Mouse (Mus musculus) left cerebral cortex, postnatal 25 days (tissue): ENCODE measurements around the gene Zfp319. TPM values are rescaled to one million over a fixed set of nuclear protein-coding genes. Genes with fewer than 3 reads are reported as not detected.

ENCODE experiments used
- DNase-seq, 2 experiments: peaks; one replicate each; pipeline ENCODE4 v3.0.0; 2022; ENCODE audit warnings: low spot score in 2 of 2, mixed read lengths in 1 of 2
- intact Hi-C: fragments of 180-260 bp; cut with DNase I; formaldehyde crosslinking; loops from one replicate; pipeline ENCODE4 v1.15.1; 2025
- total RNA-seq, 2 experiments: library from RNA; stranded (reverse); gene quantifications; 2 replicates each; pipeline ENCODE4 v1.2.3; 2021

Zfp319 gene
- total RNA-seq, 2 experiments from 2014 or later, result 15.0 to 17.5 TPM

DNA sequence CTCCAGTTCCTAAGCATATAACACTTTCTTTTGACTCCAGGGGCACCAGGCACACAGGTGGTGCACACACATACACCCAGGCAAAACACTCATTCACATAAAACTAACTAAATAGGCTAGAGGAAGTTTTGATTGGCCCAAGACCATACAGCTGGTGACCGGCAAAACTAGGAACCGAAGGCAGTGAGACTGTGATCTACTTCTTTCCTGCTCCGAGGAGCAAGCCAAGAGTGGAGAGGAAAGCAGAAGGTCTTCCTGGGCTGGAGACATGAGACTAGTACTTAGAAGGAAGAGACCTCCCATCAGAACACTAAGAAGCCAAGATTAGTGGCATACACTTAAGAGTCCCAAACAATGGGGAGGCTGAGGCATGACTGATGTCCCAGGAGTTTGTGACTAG is 8.5 kb downstream of the Zfp319 start:
- no peak for DNase-seq
- intact Hi-C loops, result no loop called here

DNA sequence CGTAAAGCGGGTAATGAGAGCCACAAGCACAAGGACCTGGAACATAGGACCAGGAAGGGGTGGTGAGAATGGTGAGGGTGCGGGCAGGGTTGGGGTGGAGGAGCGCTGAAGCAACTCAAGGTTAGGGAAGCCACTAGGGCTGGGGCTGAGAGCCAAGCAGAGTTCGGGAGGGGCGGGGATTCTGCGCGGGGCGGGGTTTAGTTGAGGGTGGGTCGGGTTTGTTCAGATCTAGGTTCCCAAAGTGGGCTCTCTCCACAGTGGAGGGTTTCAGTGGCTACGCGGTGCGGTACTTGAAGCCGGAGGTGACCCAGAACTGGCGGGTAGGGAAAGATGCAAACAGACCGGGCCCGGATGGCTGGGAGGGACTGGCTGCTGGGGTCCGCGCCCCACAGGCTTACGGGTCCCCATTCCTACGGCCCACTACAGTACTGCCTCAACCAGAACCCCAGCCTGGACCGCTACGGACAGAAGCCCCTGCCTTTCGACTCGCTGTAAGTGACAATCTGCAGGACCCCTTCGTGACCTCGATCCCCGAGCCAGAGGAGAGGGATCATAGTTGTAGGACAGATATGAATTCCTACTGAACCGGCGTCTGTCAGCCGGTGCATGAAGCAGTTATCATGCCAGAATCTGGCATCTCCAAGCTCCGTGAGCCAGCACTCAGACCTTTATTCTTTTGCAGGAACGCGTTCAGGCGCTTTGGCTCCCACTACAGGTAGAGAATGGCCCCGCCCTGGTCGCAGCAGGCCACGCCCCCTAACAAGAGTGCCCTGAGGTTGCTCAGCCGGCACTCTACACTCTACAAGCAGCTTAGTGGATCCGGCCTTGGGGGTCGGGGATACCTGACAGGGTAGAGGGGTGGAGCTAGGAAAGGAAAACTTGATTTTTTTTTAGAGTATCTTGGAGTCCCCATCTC is 11.3 kb downstream of the Zfp319 start:
- DNase-seq, result peak; percentile 17 to 34
- intact Hi-C loops, result no loop called here

DNA sequence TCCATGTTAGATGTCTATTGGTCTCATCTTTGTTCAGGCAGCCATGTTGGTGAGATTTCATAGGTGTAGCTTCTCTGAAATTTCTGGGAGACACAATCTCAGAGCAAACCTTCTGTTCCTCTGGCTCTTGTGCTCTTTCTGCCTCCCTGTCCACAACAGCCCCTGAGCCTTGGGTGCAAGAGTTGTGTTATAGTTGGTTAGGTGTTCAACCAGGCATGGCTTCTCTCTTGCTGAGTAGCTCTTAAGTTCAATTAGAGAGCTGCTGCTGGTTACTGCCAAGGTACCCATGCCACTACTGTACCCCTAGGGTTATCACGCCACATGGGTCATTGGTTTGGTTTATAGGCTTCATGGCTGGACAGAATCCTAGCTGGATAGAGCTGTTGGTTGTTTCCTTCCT is 16.4 kb downstream of the Zfp319 start:
- no peak for DNase-seq
- intact Hi-C loops, result no loop called here

DNA sequence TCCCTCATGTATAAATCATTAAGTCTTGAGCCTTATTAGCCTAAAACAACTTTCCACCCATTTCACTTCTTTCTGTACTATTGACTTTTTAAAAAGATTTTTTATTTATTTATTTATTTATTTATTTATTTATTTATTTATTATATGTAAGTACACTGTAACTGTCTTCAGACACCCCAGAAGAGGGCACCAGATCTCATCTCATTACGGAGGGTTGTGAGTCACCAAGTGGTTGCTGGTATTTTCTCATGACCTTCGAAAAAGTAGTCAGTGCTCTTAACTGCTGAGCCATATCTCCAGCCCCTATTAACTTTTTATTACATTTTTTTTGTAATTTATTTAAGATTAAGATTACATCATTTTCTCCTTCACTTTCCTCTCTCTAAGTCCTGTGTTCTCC is 17.0 kb downstream of the Zfp319 start:
- DNase-seq, result no peak
- intact Hi-C loops, result no loop called here

DNA sequence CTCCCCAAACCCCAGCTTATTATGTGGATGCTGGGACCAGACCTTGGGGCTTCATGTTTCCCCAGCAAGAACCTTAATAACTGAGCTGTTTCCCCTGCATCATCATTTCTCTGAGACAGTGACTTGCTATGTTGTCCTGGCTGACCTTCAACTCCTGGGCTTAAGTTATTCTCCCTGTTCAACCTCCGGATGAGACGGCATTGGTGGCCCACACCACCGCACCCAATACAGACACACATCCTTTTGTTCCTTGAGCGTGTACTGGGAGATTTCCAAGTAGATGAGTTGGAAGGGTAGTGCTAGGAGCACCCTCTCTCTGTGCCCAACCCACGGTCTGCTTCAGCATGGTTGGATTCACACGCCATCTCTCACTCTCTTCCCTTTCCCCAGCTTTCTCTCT is 17.9 kb downstream of the Zfp319 start:
- DNase-seq, result no peak
- intact Hi-C loops, result no loop called here

DNA sequence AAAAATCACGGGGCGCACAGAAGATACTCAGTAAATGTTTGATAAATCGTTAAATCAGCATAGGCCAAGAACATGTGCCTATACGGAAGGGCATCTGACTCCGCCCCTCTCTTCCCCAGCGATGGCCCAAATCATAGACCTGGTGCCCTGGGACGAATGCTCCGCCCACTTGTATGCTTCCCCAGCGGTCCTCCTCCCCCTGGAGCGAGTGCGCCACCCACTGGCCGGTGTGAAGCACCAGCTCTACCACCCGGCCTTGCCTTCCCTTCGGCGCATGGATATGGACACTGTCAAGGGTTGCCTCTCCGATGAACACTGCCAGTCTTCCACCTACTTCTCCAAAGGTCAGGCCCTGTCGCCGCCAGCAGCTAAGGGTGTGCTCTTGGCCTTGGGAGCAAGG is 18.9 kb downstream of the Zfp319 start:
- no peak for DNase-seq
- intact Hi-C loops, result no loop called here

DNA sequence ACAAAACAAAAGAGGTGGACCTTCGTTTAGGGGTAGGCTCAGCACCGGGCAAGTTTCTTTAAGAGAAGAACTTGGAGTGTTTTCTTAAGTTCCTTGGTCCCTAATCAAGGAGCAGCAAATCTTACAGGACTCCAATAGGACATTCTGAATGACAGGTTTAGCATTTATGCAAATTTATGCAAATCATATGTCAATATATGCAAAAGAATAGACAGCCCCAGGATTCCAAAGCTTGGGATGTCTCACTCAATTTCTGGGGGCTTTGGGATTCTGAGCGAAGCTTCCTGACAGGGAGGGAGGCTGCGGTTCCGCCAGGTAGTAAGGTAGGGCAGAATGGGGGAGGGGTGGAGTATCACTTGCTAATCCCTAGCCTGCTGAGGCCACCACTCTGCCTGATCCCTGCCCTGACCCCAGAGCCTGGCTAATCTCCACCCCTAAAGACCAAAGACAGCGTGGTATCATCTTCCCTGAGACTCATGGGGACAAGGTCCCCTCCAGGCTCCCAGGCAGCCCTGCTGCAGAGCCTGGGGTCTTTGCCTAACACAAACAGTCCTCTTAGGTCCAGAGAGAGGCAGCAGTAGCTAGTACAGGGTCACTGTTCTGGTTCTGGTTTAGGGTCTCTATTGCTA is 21.3 kb downstream of the Zfp319 start, which contains the start of gene Tepp:
Gene Tepp, plus strand, starts transcription at position 225 of the 629 bp plus-strand sequence.
- intact Hi-C loops, result no loop called here
- DNase-seq, result no peak

DNA sequence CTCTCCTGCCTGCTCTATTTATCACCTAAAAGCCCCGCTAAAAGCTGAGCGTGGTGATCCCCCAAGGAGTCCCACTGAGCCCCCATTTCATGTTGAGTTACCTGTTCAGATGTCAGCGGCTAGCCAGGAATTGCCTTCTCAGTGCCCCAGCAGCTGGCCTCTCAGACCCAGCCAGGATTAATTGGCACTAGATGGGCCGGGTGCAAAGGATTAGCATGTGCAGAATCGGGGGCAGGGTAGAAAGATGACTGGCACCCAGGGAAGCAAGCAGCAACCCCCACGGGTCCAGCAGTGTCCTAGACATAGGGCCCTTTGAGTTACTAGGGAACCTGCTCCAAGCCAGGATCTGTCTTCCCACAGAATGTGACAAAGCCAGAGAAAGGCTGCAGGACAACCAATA is 25.3 kb downstream of the Zfp319 start, which contains the start of gene Cngb1:
Gene Cngb1, minus strand, starts transcription at position 155 of the 400 bp plus-strand sequence.
- intact Hi-C loops, result no loop called here
- no peak for DNase-seq

DNA sequence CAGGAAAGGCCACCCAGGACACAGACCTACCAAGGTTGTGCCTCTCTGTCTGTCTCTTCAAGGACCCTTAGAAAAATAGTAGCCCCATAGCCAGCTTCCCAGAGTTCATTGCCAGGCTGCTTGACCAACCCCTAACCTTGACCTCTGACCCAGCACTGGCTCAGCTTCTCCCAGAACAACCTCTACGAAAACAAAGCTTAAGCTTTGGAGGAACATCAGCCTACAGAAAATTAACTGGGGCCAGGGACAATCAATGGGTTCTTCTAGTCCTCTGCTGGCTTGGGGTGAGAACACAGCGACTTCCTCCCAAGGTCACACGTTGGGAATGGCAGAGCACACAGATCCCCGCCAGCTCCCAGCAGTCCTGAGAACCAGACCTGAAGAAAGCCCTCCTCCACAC is 26.2 kb downstream of the Zfp319 start:
- DNase-seq, result no peak
- intact Hi-C loops, result no loop called here

DNA sequence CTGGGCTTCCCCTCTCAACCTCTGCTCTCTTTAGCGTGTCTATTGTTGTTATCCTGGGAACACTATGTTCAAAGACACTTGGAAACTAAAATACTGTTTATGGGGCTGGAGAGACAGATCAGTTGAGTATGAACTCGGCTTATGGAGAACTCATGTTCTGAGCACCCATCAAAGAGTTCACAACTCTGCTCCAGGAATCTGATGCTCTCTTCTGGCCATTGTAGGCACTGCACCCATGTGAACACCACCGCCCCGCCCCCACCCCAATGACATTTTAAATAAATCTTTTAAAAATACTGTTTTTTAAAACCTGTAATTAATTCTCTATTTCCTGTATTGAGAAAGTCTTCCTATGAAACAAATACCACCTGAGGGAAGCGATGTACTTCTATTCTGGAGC is 29.3 kb downstream of the Zfp319 start:
- intact Hi-C loops, result loop anchor here (1.0 kb wide), 1 partner anchor 48 kb away; no protein-coding TSS in a partner anchor
- DNase-seq, result peak in 1 of 2 experiments; percentile 22

- DNase-seq, result no peak
- intact Hi-C loops, result no loop called here
Observed at GRCm38 (mm10) chr8:95293891-95294290, 37.9 kb downstream of the Zfp319 start.

DNA sequence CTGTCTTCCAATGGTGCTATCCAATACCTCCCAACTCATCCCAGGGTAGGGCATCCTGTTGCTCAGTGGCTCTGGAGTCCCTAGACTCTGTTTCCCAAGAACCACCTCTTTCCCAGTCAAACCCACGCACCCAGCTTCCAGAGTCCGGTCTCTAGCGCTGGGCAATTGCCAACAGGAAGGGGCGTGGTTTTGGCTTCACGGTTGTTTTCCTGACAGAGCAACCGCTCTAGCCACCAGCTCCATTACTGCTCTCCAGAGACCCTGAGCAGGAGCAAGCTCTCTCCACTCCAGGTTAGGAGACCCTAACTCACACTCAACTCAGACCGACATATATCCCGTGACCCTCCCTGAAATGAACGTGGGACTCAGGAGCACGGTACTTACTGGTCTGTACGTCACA is 38.6 kb downstream of the Zfp319 start:
- intact Hi-C loops, result no loop called here
- no peak for DNase-seq

DNA sequence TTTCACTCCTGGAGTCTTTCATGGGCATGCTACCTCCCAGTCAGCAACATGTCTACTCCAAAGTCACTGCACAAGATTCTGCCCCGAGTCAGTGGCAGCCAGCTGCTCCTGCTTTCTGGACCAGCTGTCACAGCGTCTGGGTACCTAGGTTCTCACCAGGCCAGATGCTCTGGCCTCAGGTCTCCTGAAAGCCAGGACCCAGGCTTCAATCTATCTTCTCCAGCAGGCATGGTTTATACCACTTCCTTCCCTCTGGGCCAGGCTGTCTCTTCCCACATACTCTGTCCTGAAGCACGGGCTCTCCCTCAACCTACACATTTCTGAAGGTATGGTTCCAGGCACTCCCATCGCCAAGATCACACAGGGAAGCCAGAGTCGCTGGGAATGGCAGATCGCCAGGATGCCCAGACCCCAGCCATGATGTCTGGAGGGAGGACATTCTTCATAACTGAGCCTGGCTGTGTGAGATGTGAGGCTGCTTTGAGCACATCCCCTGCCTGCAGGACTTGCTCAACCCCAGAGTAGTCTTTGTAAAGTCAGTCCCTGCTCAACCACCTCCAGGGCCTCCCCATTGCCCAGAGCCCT is 42.6 kb downstream of the Zfp319 start:
- intact Hi-C loops, result no loop called here
- DNase-seq, result no peak

DNA sequence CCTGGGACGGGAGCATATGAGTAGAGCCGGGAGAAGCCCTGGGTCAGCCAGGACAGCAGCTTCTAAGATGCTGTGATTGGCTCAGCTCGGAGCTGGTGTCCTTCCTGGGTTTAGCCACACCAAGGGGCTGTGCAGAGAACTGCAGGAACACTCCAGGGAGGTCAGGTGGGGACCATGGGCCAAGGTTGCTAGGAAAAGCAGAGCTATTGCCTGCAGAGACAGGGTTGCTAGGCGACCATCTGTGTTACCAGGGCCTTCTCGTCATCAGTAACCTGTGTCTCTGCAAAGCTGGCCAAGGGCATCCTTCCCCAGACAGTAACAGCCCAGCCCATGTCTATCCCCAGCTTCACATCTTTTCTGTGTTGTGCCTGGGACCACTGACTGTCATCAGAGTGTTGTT is 50.3 kb downstream of the Zfp319 start:
- intact Hi-C loops, result no loop called here
- DNase-seq, result peak in 1 of 2 experiments; percentile 10

Other genes with a start within 250 kb of the Zfp319 start
- 10 to 100 TPM; 52.6 to 53.0 TPM for gene Kifc3, start 129.1 kb downstream of the Zfp319 start, total RNA-seq
- gene Cngb1, start 25.4 kb downstream of the Zfp319 start, total RNA-seq, result under 1 TPM; 0.48 to 0.53 TPM
- gene Tepp, start 21.4 kb downstream of the Zfp319 start, total RNA-seq, result not detected
- 10 to 100 TPM; 13.5 to 14.0 TPM for gene Usb1, start 334 bp upstream of the Zfp319 start, total RNA-seq
- 10 to 100 TPM; 20.9 TPM for gene Mmp15, start 20.3 kb upstream of the Zfp319 start, total RNA-seq
- 10 to 100 TPM; 57.8 to 60.0 TPM for gene Cfap20, start 102.9 kb upstream of the Zfp319 start, total RNA-seq
- gene Csnk2a2, start 158.1 kb upstream of the Zfp319 start, total RNA-seq, result 10 to 100 TPM; 92.1 to 99.1 TPM
- gene Ccdc113, start 202.1 kb upstream of the Zfp319 start, total RNA-seq, result 1 to 10 TPM; 2.0 to 2.2 TPM
- gene Prss54, start 244.4 kb upstream of the Zfp319 start, total RNA-seq, result not detected